Mouse (Mus musculus): ENCODE data around the gene Gm10282.

Gene Gm10282

DNA sequence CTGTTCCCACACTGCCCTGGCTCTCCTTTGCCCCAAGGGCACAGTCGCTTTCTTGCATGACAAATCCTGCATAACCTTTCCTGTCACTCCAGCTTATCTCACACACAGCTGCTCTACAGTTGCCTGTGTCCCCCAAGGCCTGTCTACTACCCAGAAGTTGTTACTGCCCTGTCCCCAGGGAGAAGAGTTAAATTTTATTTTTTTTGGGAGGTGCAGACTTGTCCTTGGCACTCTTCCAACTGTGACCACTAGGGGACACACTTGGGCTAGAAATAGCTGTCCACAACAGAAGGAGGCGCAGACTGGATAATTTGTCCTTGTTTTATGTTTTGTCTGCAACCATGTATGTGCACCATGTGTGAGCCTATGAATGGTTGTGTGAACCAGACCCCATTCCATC is 44.0 kb downstream of the Gm10282 start:
- peak; percentile 56 to 83 for DNase-seq (ENCODE audit: low spot score in 2 of 2)

- no peak for DNase-seq (ENCODE audit: low spot score in 2 of 2)
Measured at GRCm38 (mm10) chr8:72260585-72260984, 44.5 kb downstream of the Gm10282 start.

DNA sequence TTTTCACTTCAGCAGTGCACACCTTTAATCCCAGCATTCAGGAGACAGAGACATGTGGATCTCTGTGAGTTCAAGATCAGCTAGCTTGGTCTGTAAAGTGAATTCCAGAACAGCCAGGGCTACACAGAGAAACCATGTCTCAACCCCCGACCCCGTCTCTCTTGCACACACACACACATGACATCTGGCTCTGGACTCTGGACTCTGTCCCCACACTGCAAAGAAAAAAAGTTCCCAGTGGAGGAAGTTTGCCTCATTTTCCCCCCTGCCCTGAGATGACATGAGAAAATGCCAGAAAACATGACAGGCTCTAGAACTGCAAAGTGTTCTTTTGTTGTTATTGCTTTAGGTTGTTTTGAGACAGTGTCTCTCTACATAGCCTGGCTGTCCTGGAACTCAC is 45.2 kb downstream of the Gm10282 start:
- no peak for DNase-seq (ENCODE audit: low spot score in 2 of 2)

GRCm38 (mm10) chr8:72257902-72258238 is 47.2 kb downstream of the Gm10282 start:
- DNase-seq (ENCODE audit: low spot score in 2 of 2), result no peak

- DNase-seq (ENCODE audit: low spot score in 2 of 2), result peak in 1 of 2 experiments; percentile 57
Measured at GRCm38 (mm10) chr8:72257171-72257901, 47.7 kb downstream of the Gm10282 start.
